Mouse (Mus musculus) neural tube, embryonic 14.5 days (tissue): ENCODE measurements around the gene Smarcc1. TPM values are rescaled to one million over a fixed set of nuclear protein-coding genes. Genes with fewer than 3 reads are reported as not detected.

Experiments used
- ATAC-seq: fragments of 200-750 bp; cut with Nextera tagmentation; 2 replicates; pipeline ENCODE4 v1.8.0; 2017; ENCODE audit warnings: low read depth, mild to moderate bottlenecking, moderate TSS enrichment, moderate library complexity
- H3K27ac ChIP-seq: fragments of 300-500 bp; sonication (generic); 2 replicates; pipeline ENCODE4 v1.5.1; 2014; ENCODE audit warnings: low read depth, mild to moderate bottlenecking, control low read depth, low read length, moderate library complexity, mixed read lengths
- H3K27me3 ChIP-seq: fragments of 300-500 bp; sonication (generic); 2 replicates; pipeline ENCODE4 v1.6.1; 2014; ENCODE audit warnings: low read length; ENCODE audit not compliant: control insufficient read depth, insufficient read depth
- H3K36me3 ChIP-seq: fragments of 300-500 bp; sonication (generic); 2 replicates; pipeline ENCODE4 v1.6.1; 2014; ENCODE audit warnings: low read length, mixed read lengths; ENCODE audit not compliant: control insufficient read depth, insufficient read depth
- H3K4me1 ChIP-seq: fragments of 300-500 bp; sonication (generic); 2 replicates; pipeline ENCODE4 v1.6.1; 2014; ENCODE audit warnings: low read length; ENCODE audit not compliant: control insufficient read depth, insufficient read depth
- H3K4me2 ChIP-seq: fragments of 300-500 bp; sonication (generic); 2 replicates; pipeline ENCODE4 v1.6.1; 2014; ENCODE audit warnings: mild to moderate bottlenecking, low read depth, low read length, control low read depth
- H3K4me3 ChIP-seq: fragments of 300-500 bp; sonication (generic); 2 replicates; pipeline ENCODE4 v1.5.1; 2014; ENCODE audit warnings: low read depth, low read length, control low read depth, mixed read lengths
- H3K9ac ChIP-seq: fragments of 300-500 bp; sonication (generic); replicated peaks from 2 replicates; pipeline ENCODE4 v1.6.1; 2014; ENCODE audit warnings: low read depth, mild to moderate bottlenecking, control low read depth, low read length, mixed read lengths
- H3K9me3 ChIP-seq: fragments of 300-500 bp; sonication (generic); 2 replicates; pipeline ENCODE4 v1.6.1; 2016; ENCODE audit warnings: low read length; ENCODE audit not compliant: control insufficient read depth
- WGBS: fragments of 180-500 bp; shearing (Covaris S2); extraction: QIAGEN DNeasy Blood & Tissue Kit; methylation state at CpG from one replicate; pipeline ENCODE4 v1.1.7; 2014; 5-methylcytosine and 5-hydroxymethylcytosine counted together
- microRNA-seq: library from miRNA; unstranded; fragments of <30 nt; microRNA quantifications from one replicate; pipeline ENCODE4, GENCODE M21; 2016
- polyA plus RNA-seq: library from polyadenylated mRNA; unstranded; fragments of >200 nt; fragmentation: Nextera tagmentation; extraction: Ambion mirVana; gene quantifications from 2 replicates; pipeline ENCODE4 v1.2.1, GENCODE M21; 2014

The Smarcc1 gene
- polyA plus RNA-seq, 1 experiment from 2014 or later: 90.4 TPM

GRCm38 (mm10) chr9:110275882-110276281 lies 158.4 kb downstream of the Smarcc1 start:
- 78% methylated on average over 5 of the region's 5 CpGs for WGBS
- Histone ChIP-seq H3K36me3 (no peaks in the 10 kb centered on the region), H3K4me2 (no peak overlapping the region), H3K4me3 (no peak overlapping the region), H3K9ac (no peak overlapping the region), H3K4me1 (no peaks in the 10 kb centered on the region), H3K9me3 (no peaks in the 10 kb centered on the region), H3K27me3 (no peaks in the 10 kb centered on the region), H3K27ac (no peak overlapping the region)
- no peak for ATAC-seq

GRCm38 (mm10) chr9:110277431-110277881 lies 159.9 kb downstream of the Smarcc1 start:
- H3K4me3 ChIP-seq: no peak overlapping the region
- no peaks in the 10 kb centered on the region for H3K9me3 ChIP-seq
- H3K4me2 ChIP-seq: no peak overlapping the region
- WGBS: 63% methylated on average over 8 of the region's 8 CpGs
- H3K27me3 ChIP-seq: no peaks in the 10 kb centered on the region
- no peaks in the 10 kb centered on the region for H3K4me1 ChIP-seq
- no peaks in the 10 kb centered on the region for H3K36me3 ChIP-seq
- H3K27ac ChIP-seq: no peak overlapping the region
- H3K9ac ChIP-seq: no peak overlapping the region
- no peak for ATAC-seq

- Histone ChIP-seq H3K27me3 (no peaks in the 10 kb centered on the region), H3K9ac (no peak overlapping the region), H3K4me3 (no peak overlapping the region), H3K36me3 (no peaks in the 10 kb centered on the region), H3K27ac (no peak overlapping the region), H3K9me3 (no peaks in the 10 kb centered on the region), H3K4me1 (0 out of 2 replicates have a peak, but pooled peaks cover 4% of the 10 kb centered on the region), H3K4me2 (no peak overlapping the region)
- ATAC-seq: no peak
- 94% methylated on average over 8 of the region's 10 CpGs for WGBS
Observed at GRCm38 (mm10) chr9:110284075-110284697, 166.7 kb downstream of the Smarcc1 start.

GRCm38 (mm10) chr9:110287321-110287924 lies 169.9 kb downstream of the Smarcc1 start:
- no peak overlapping the region for H3K4me2 ChIP-seq
- no peak overlapping the region for H3K27ac ChIP-seq
- ATAC-seq: no peak; the same call in 1 of the 2 replicates
- H3K27me3 ChIP-seq: no peaks in the 10 kb centered on the region
- no peak overlapping the region for H3K4me3 ChIP-seq
- H3K4me1 ChIP-seq: 0 out of 2 replicates have a peak, but pooled peaks cover 4% of the 10 kb centered on the region
- no peak overlapping the region for H3K9ac ChIP-seq
- no peaks in the 10 kb centered on the region for H3K9me3 ChIP-seq
- 67% methylated on average over 7 of the region's 7 CpGs for whole genome bisulfite sequencing
- H3K36me3 ChIP-seq: no peaks in the 10 kb centered on the region

Small RNAs within 50 kb of the gene (microRNA-seq; reads per million reads assigned to microRNA genes)
- gene Mir6236: 31.3 reads per million, percentile 28 among the genes with 10 or more reads in this experiment

Other genes with a start within 250 kb of the Smarcc1 start
- gene Cdc25a, start 242.1 kb upstream of the Smarcc1 start, polyA plus RNA-seq: 8.6 and 12.5 TPM in 2 replicates
- gene Map4, start 186.2 kb upstream of the Smarcc1 start, polyA plus RNA-seq: 171 and 219 TPM in 2 replicates
- gene Dhx30, start 122 bp downstream of the Smarcc1 start, polyA plus RNA-seq: 178 and 207 TPM in 2 replicates
- 90.1 and 120 TPM in 2 replicates for gene Cspg5, start 126.1 kb downstream of the Smarcc1 start, polyA plus RNA-seq
- 41.0 and 41.6 TPM in 2 replicates for gene Elp6, start 187.5 kb downstream of the Smarcc1 start, polyA plus RNA-seq
- 49.0 and 49.8 TPM in 2 replicates for gene Scap, start 215.6 kb downstream of the Smarcc1 start, polyA plus RNA-seq